Mouse (Mus musculus) CH12.LX (cell line): Measurements from ENCODE around the gene Thrb.

ENCODE experiments used
- CHD2 ChIP-seq: IDR thresholded peaks from 2 replicates; pipeline ENCODE4 v1.6.1; 2011; ENCODE audit warnings: low read length, improper control_type of control experiment
- CTCF ChIP-seq, 2 experiments: IDR thresholded peaks in 1 of 2; conservative IDR thresholded peaks in 1 of 2; 2 replicates each; pipeline ENCODE4 v1.5.1; 2011 to 2012; ENCODE audit warnings: low read depth in 2 of 2, low read length in 2 of 2, improper control_type of control experiment in 1 of 2, inconsistent platforms in 1 of 2, mild to moderate bottlenecking in 1 of 2, moderate library complexity in 1 of 2
- E2F4 ChIP-seq: IDR thresholded peaks from 2 replicates; pipeline ENCODE4 v1.6.1; 2011; ENCODE audit warnings: low read depth, low read length, improper control_type of control experiment; ENCODE audit not compliant: insufficient replicate concordance
- EP300 ChIP-seq: IDR thresholded peaks from 2 replicates; pipeline ENCODE4 v1.6.1; 2011; ENCODE audit warnings: low read length, improper control_type of control experiment
- ETS1 ChIP-seq: conservative IDR thresholded peaks from 2 replicates; pipeline ENCODE4 v1.6.1; 2012; ENCODE audit warnings: low read depth, mild to moderate bottlenecking, inconsistent platforms, low read length, improper control_type of control experiment, moderate library complexity
- HCFC1 ChIP-seq: IDR thresholded peaks from 2 replicates; pipeline ENCODE4 v1.6.1; 2012; ENCODE audit warnings: low read depth, mild to moderate bottlenecking, inconsistent platforms, low read length, improper control_type of control experiment
- JUND ChIP-seq: conservative IDR thresholded peaks from 2 replicates; pipeline ENCODE4 v1.6.1; 2011; ENCODE audit warnings: low read depth, low read length, improper control_type of control experiment
- MAX ChIP-seq: IDR thresholded peaks from 2 replicates; pipeline ENCODE4 v1.6.1; 2011; ENCODE audit warnings: low read length, improper control_type of control experiment
- POLR2A ChIP-seq: IDR thresholded peaks from 2 replicates; pipeline ENCODE4 v1.6.1; 2011; ENCODE audit warnings: low read depth, mild to moderate bottlenecking, improper control_type of control experiment, low read length
- RAD21 ChIP-seq: IDR thresholded peaks from 2 replicates; pipeline ENCODE4 v1.6.1; 2011; ENCODE audit warnings: low read depth, mild to moderate bottlenecking, low read length, improper control_type of control experiment, moderate library complexity
- USF1 ChIP-seq: IDR thresholded peaks from 2 replicates; pipeline ENCODE4 v1.6.1; 2014; ENCODE audit warnings: low read depth, mild to moderate bottlenecking, inconsistent platforms, low read length, improper control_type of control experiment
- USF2 ChIP-seq: conservative IDR thresholded peaks from 2 replicates; pipeline ENCODE4 v1.6.1; 2011; ENCODE audit warnings: low read depth, low read length, improper control_type of control experiment
- ZNF384 ChIP-seq: IDR thresholded peaks from 2 replicates; pipeline ENCODE4 v1.6.1; 2012; ENCODE audit warnings: low read depth, low read length, improper control_type of control experiment, inconsistent platforms

- TF ChIP-seq CTCF (conservative IDR thresholded peaks at IDR 0.05 in 1 of 2, IDR thresholded peaks at IDR 0.05 in 1 of 2; ENCODE audit: low read depth in 2 of 2, low read length in 2 of 2) (no peak), E2F4 (no peak), HCFC1 (no peak), MAX (no peak), RAD21 (no peak), POLR2A (no peak), JUND (no peak), CHD2 (no peak), ETS1 (no peak), EP300 (no peak), ZNF384 (no peak), USF1 (no peak), USF2 (no peak)
Observed at GRCm38 (mm10) chr14:17767987-17768386, 107.9 kb downstream of the Thrb start.
